Mouse (Mus musculus) hindbrain, postnatal 0 days (tissue): ENCODE measurements around the gene RPS10-NUDT3. TPM values are rescaled to one million over a fixed set of nuclear protein-coding genes. Genes with fewer than 3 reads are reported as not detected.

Experiments used
- ATAC-seq: fragments of 200-750 bp; cut with Nextera tagmentation; 2 replicates; pipeline ENCODE4 v1.8.0; 2017; ENCODE audit warnings: mild to moderate bottlenecking, moderate TSS enrichment, moderate library complexity
- DNase-seq: peaks from one replicate; pipeline ENCODE4 v3.0.0-alpha.2; 2015; ENCODE audit warnings: low spot score
- H3K27ac ChIP-seq: fragments of 300-500 bp; sonication (generic); 2 replicates; pipeline ENCODE4 v1.5.1; 2014; ENCODE audit warnings: mild to moderate bottlenecking
- H3K27me3 ChIP-seq: fragments of 300-500 bp; sonication (generic); 2 replicates; pipeline ENCODE4 v1.6.1; 2014; ENCODE audit warnings: low read length, mixed read lengths; ENCODE audit not compliant: insufficient read depth
- H3K36me3 ChIP-seq: fragments of 300-500 bp; sonication (generic); 2 replicates; pipeline ENCODE4 v1.6.1; 2014; ENCODE audit warnings: low read length, mixed read lengths; ENCODE audit not compliant: insufficient read depth
- H3K4me1 ChIP-seq: fragments of 300-500 bp; sonication (generic); 2 replicates; pipeline ENCODE4 v1.6.1; 2014; ENCODE audit warnings: antibody characterized with exemption, low read length, mixed read lengths; ENCODE audit not compliant: insufficient read depth
- H3K4me2 ChIP-seq: fragments of 300-500 bp; sonication (generic); 2 replicates; pipeline ENCODE4 v1.6.1; 2014; ENCODE audit warnings: low read depth, mild to moderate bottlenecking, low read length, moderate library complexity, mixed read lengths
- H3K4me3 ChIP-seq: fragments of 300-500 bp; sonication (generic); 2 replicates; pipeline ENCODE4 v1.5.1; 2014; ENCODE audit warnings: low read length
- H3K9ac ChIP-seq: fragments of 300-500 bp; sonication (generic); replicated peaks from 2 replicates; pipeline ENCODE4 v1.6.1; 2014; ENCODE audit warnings: mild to moderate bottlenecking, low read length, moderate library complexity, mixed read lengths
- H3K9me3 ChIP-seq: fragments of 300-500 bp; sonication (generic); 2 replicates; pipeline ENCODE4 v1.6.1; 2016; ENCODE audit warnings: low read length, mixed read lengths
- CTCF ChIP-seq: IDR thresholded peaks from 2 replicates; pipeline ENCODE4 v1.5.1; 2016; ENCODE audit warnings: antibody characterized with exemption, control low read depth, low read depth
- WGBS: fragments of 180-500 bp; shearing (Covaris S2); extraction: QIAGEN DNeasy Blood & Tissue Kit; methylation state at CpG from one replicate; pipeline ENCODE4 v1.1.7; 2014; 5-methylcytosine and 5-hydroxymethylcytosine counted together
- polyA plus RNA-seq: library from polyadenylated mRNA; unstranded; fragments of >200 nt; fragmentation: Nextera tagmentation; extraction: Ambion mirVana; gene quantifications from 2 replicates; pipeline ENCODE4 v1.2.1, GENCODE M21; 2015
- total RNA-seq: library from RNA; depleted of rRNA; stranded (reverse); fragments of >200 nt; gene quantifications from 2 replicates; pipeline ENCODE4 v1.2.3, GENCODE M21; 2014

RPS10-NUDT3 gene
- total and polyA plus RNA-seq, 2 experiments from 2014 or later = not detected

- Histone ChIP-seq H3K9ac (no peak overlapping the region), H3K4me1 (peaks cover 19% of the 10 kb centered on the region; the same call in 1 of the 2 replicates), H3K4me2 (no peak overlapping the region), H3K27me3 (no peaks in the 10 kb centered on the region), H3K36me3 (no peaks in the 10 kb centered on the region; the same call in 1 of the 2 replicates), H3K27ac (no peak overlapping the region), H3K4me3 (no peak overlapping the region), H3K9me3 (no peaks in the 10 kb centered on the region)
- WGBS = 78% methylated on average over 7 of the region's 7 CpGs
- no peak for DNase-seq
- TF ChIP-seq CTCF = no peak
- ATAC-seq = no peak
Observed at GRCm38 (mm10) chr17:27615388-27615787, 19.6 kb downstream of the RPS10-NUDT3 start.

- 38% methylated on average over 4 of the region's 4 CpGs for WGBS
- Histone ChIP-seq H3K36me3 (no peaks in the 10 kb centered on the region; the same call in 1 of the 2 replicates), H3K27ac (peak overlapping the region; percentile 16; the same call in 1 of the 2 replicates), H3K27me3 (no peaks in the 10 kb centered on the region), H3K9ac (no peak overlapping the region), H3K9me3 (no peaks in the 10 kb centered on the region), H3K4me3 (no peak overlapping the region), H3K4me1 (peaks cover 19% of the 10 kb centered on the region; the same call in 1 of the 2 replicates), H3K4me2 (no peak overlapping the region)
- ATAC-seq (no peak), DNase-seq (no peak)
- TF ChIP-seq CTCF = no peak
Observed at GRCm38 (mm10) chr17:27613016-27613415, 22.0 kb downstream of the RPS10-NUDT3 start.

GRCm38 (mm10) chr17:27611994-27612393 lies 23.0 kb downstream of the RPS10-NUDT3 start:
- Histone ChIP-seq H3K27me3 (no peaks in the 10 kb centered on the region), H3K4me1 (peaks cover 19% of the 10 kb centered on the region; the same call in 1 of the 2 replicates), H3K9ac (no peak overlapping the region), H3K27ac (no peak overlapping the region), H3K9me3 (no peaks in the 10 kb centered on the region), H3K4me2 (no peak overlapping the region), H3K36me3 (no peaks in the 10 kb centered on the region; the same call in 1 of the 2 replicates), H3K4me3 (no peak overlapping the region)
- WGBS = 82% methylated on average over 5 of the region's 5 CpGs
- no peak for TF ChIP-seq CTCF
- ATAC-seq (no peak), DNase-seq (no peak)

GRCm38 (mm10) chr17:27611519-27611884 lies 23.5 kb downstream of the RPS10-NUDT3 start:
- no peak overlapping the region for H3K4me2 ChIP-seq
- no peaks in the 10 kb centered on the region for H3K36me3 ChIP-seq
- DNase-seq (no peak), ATAC-seq (no peak)
- no peaks in the 10 kb centered on the region for H3K9me3 ChIP-seq
- H3K9ac ChIP-seq = no peak overlapping the region
- H3K4me3 ChIP-seq = no peak overlapping the region
- H3K27ac ChIP-seq = no peak overlapping the region; the same call in 1 of the 2 replicates
- TF ChIP-seq CTCF = no peak
- 61% methylated on average over 3 of the region's 3 CpGs for WGBS
- H3K4me1 ChIP-seq = peaks cover 19% of the 10 kb centered on the region; the same call in 1 of the 2 replicates
- no peaks in the 10 kb centered on the region for H3K27me3 ChIP-seq

- H3K4me3 ChIP-seq = no peak overlapping the region
- peaks cover 19% of the 10 kb centered on the region; the same call in 1 of the 2 replicates for H3K4me1 ChIP-seq
- WGBS = 51% methylated on average over 10 of the region's 10 CpGs
- TF ChIP-seq CTCF = no peak
- peak; percentile 49; the same call in 1 of the 2 replicates for ATAC-seq
- H3K27ac ChIP-seq = no peak overlapping the region; the same call in 1 of the 2 replicates
- DNase-seq = peak; percentile 54
- no peaks in the 10 kb centered on the region for H3K36me3 ChIP-seq
- H3K4me2 ChIP-seq = no peak overlapping the region
- H3K27me3 ChIP-seq = no peaks in the 10 kb centered on the region
- no peak overlapping the region for H3K9ac ChIP-seq
- no peaks in the 10 kb centered on the region for H3K9me3 ChIP-seq
Observed at GRCm38 (mm10) chr17:27610679-27611518, 24.1 kb downstream of the RPS10-NUDT3 start.

- no peaks in the 10 kb centered on the region for H3K36me3 ChIP-seq
- no peak for ATAC-seq
- no peak for TF ChIP-seq CTCF
- no peak for DNase-seq
- no peaks in the 10 kb centered on the region for H3K27me3 ChIP-seq
- no peak overlapping the region for H3K9ac ChIP-seq
- H3K4me3 ChIP-seq = no peak overlapping the region
- H3K9me3 ChIP-seq = no peaks in the 10 kb centered on the region
- WGBS = 78% methylated on average over 7 of the region's 7 CpGs
- H3K4me1 ChIP-seq = peaks cover 19% of the 10 kb centered on the region; the same call in 1 of the 2 replicates
- no peak overlapping the region for H3K4me2 ChIP-seq
- no peak overlapping the region for H3K27ac ChIP-seq
Observed at GRCm38 (mm10) chr17:27609576-27609975, 25.4 kb downstream of the RPS10-NUDT3 start.
